Mouse (Mus musculus): Measurements from ENCODE around the gene Sntb2. TPM values are rescaled to one million over a fixed set of nuclear protein-coding genes. Genes with fewer than 3 reads are reported as not detected.
"Not testable (repeated sequence)": the region's sequence is repeated elsewhere in the genome, so short reads cannot be mapped to it uniquely, and the experiment has no call there.

Gene Sntb2
- polyA plus RNA-seq, 1 experiment from 2014 or later, result 18.4 TPM

DNA sequence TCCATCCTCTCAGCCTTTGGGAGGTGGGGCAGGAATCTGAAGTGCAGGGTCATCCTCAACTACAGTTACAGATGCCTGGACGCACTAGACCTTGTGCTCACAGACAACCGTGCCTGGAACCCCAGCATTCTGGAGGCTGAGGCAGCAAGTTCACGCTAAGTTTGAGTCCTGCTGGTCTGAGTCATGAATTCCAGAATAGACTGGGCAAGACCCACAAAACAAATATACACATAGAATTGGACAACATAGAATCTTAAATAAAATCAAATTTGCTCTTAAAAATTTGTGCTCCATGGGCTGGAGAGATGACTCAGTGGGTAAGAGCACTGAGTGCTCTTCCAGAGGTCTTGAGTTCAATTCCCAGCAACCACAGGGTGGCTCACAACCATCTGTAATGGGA, 21.5 kb downstream of the Sntb2 start:
- no peaks in the 10 kb centered on the region for H3K4me1 ChIP-seq
- 87% methylated on average over 3 of the region's 3 CpGs for WGBS
- H3K9ac ChIP-seq, result no peak overlapping the region
- no peaks in the 10 kb centered on the region for H3K36me3 ChIP-seq
- ATAC-seq (ENCODE audit: insufficient number of reproducible peaks, insufficient read depth, low FRiP score, low TSS enrichment), result no peak
- no peaks in the 10 kb centered on the region for H3K27me3 ChIP-seq
- no peak overlapping the region for H3K4me2 ChIP-seq (replicated peaks)
- no peak overlapping the region for H3K4me3 ChIP-seq
- H3K9me3 ChIP-seq, result no peaks in the 10 kb centered on the region
- no peak overlapping the region for H3K27ac ChIP-seq

- H3K27me3 ChIP-seq, result no peaks in the 10 kb centered on the region
- 86% methylated on average over 3 of the region's 3 CpGs for WGBS
- H3K4me2 ChIP-seq (replicated peaks), result no peak overlapping the region
- no peaks in the 10 kb centered on the region for H3K4me1 ChIP-seq
- H3K9ac ChIP-seq, result no peak overlapping the region
- no peaks in the 10 kb centered on the region for H3K9me3 ChIP-seq
- H3K27ac ChIP-seq, result no peak overlapping the region
- H3K4me3 ChIP-seq, result no peak overlapping the region
- H3K36me3 ChIP-seq, result no peaks in the 10 kb centered on the region
- no peak for ATAC-seq (ENCODE audit: insufficient number of reproducible peaks, insufficient read depth, low FRiP score, low TSS enrichment)
Observed at GRCm38 (mm10) chr8:106958212-106958611, 22.7 kb downstream of the Sntb2 start.

GRCm38 (mm10) chr8:106959626-106960025, 24.1 kb downstream of the Sntb2 start:
- no peaks in the 10 kb centered on the region for H3K36me3 ChIP-seq
- no peak overlapping the region for H3K27ac ChIP-seq
- H3K9ac ChIP-seq, result no peak overlapping the region
- no peaks in the 10 kb centered on the region for H3K27me3 ChIP-seq
- no peak overlapping the region for H3K4me2 ChIP-seq (replicated peaks)
- no peaks in the 10 kb centered on the region for H3K4me1 ChIP-seq
- 75% methylated on average over 2 of the region's 2 CpGs for WGBS
- H3K4me3 ChIP-seq, result no peak overlapping the region
- no peak for ATAC-seq (ENCODE audit: insufficient number of reproducible peaks, insufficient read depth, low FRiP score, low TSS enrichment)
- no peaks in the 10 kb centered on the region for H3K9me3 ChIP-seq

- 79% methylated on average over 3 of the region's 3 CpGs for WGBS
- Histone ChIP-seq H3K9me3 (no peaks in the 10 kb centered on the region), H3K27ac (no peak overlapping the region), H3K4me2 (replicated peaks) (no peak overlapping the region), H3K36me3 (no peaks in the 10 kb centered on the region), H3K9ac (no peak overlapping the region), H3K4me3 (no peak overlapping the region), H3K27me3 (no peaks in the 10 kb centered on the region), H3K4me1 (no peaks in the 10 kb centered on the region)
- ATAC-seq (ENCODE audit: insufficient number of reproducible peaks, insufficient read depth, low FRiP score, low TSS enrichment), result no peak
Observed at GRCm38 (mm10) chr8:106962322-106962721, 26.8 kb downstream of the Sntb2 start.

GRCm38 (mm10) chr8:106963365-106963764, 27.8 kb downstream of the Sntb2 start:
- H3K36me3 ChIP-seq, result no peaks in the 10 kb centered on the region

DNA sequence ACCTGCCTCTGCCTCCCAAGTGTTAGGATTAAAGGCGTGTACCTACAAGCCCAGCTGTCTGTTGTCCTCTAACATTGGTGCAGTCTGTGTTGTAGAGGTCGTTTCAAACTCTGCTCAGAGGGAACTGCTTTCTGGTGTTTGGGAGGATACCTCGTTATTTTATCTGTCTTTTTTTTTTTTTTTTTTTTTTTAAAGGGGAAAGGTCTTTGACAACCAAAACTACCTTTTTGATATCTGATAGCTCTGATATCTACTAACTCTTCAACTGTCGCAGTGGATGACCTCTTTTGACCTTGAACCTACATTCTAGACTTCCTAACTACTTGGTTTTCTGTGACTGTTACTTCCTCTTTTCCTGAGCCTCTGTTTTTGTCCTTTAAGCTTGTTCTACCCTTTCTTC, 29.0 kb downstream of the Sntb2 start:
- no peak for ATAC-seq (ENCODE audit: insufficient number of reproducible peaks, insufficient read depth, low FRiP score, low TSS enrichment)
- Histone ChIP-seq H3K27me3 (no peaks in the 10 kb centered on the region), H3K9me3 (no peaks in the 10 kb centered on the region), H3K4me3 (no peak overlapping the region), H3K9ac (no peak overlapping the region), H3K27ac (no peak overlapping the region), H3K4me2 (replicated peaks) (no peak overlapping the region), H3K4me1 (no peaks in the 10 kb centered on the region), H3K36me3 (no peaks in the 10 kb centered on the region)
- WGBS, result 49% methylated on average over 4 of the region's 4 CpGs

More at GRCm38 (mm10) chr8:106963365-106963764, 27.8 kb downstream of the Sntb2 start:
- H3K27me3 ChIP-seq, result no peaks in the 10 kb centered on the region
- no peaks in the 10 kb centered on the region for H3K4me1 ChIP-seq
- H3K9me3 ChIP-seq, result no peaks in the 10 kb centered on the region
- no peak overlapping the region for H3K4me2 ChIP-seq (replicated peaks)
- H3K27ac ChIP-seq, result no peak overlapping the region
- no peak for ATAC-seq (ENCODE audit: insufficient number of reproducible peaks, insufficient read depth, low FRiP score, low TSS enrichment)
- no peak overlapping the region for H3K4me3 ChIP-seq
- H3K9ac ChIP-seq, result no peak overlapping the region
- WGBS, result 28% methylated on average over 6 of the region's 6 CpGs

DNA sequence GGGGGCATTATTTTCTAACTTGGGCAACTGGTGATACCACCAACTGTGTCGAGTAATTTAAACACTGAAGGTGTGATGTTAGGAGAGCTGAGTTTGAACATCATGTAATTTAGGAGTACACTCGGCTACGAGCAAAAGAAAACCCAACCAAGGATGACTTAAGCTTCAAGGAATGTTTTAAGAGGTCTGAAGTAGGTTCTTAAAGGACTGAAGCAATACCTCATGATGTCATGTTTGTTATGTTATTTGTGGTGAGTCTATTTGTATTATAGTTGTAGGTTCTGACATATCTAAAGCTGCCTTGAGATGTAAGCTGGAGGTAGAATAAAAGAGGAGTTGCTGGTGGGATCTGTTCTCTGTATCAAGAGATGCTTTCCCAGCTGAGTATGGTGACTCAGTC, 34.4 kb downstream of the Sntb2 start:
- WGBS, result 83% methylated on average over 3 of the region's 3 CpGs
- H3K9ac ChIP-seq, result no peak overlapping the region
- H3K9me3 ChIP-seq, result no peaks in the 10 kb centered on the region
- ATAC-seq (ENCODE audit: insufficient number of reproducible peaks, insufficient read depth, low FRiP score, low TSS enrichment), result no peak
- no peak overlapping the region for H3K4me3 ChIP-seq
- no peak overlapping the region for H3K27ac ChIP-seq
- 0 out of 2 replicates have a peak, but pooled peaks cover 2% of the 10 kb centered on the region for H3K4me1 ChIP-seq
- H3K27me3 ChIP-seq, result no peaks in the 10 kb centered on the region
- H3K36me3 ChIP-seq, result no peaks in the 10 kb centered on the region
- H3K4me2 ChIP-seq (replicated peaks), result no peak overlapping the region

- H3K4me3 ChIP-seq, result no peak overlapping the region
- 0 out of 2 replicates have a peak, but pooled peaks cover 2% of the 10 kb centered on the region for H3K4me1 ChIP-seq
- H3K9me3 ChIP-seq, result no peaks in the 10 kb centered on the region
- no peak for ATAC-seq (ENCODE audit: insufficient number of reproducible peaks, insufficient read depth, low FRiP score, low TSS enrichment)
- no peak overlapping the region for H3K27ac ChIP-seq
- no peak overlapping the region for H3K4me2 ChIP-seq (replicated peaks)
- H3K9ac ChIP-seq, result no peak overlapping the region
- no peaks in the 10 kb centered on the region for H3K36me3 ChIP-seq
- 61% methylated on average over 5 of the region's 5 CpGs for WGBS
- no peaks in the 10 kb centered on the region for H3K27me3 ChIP-seq
Observed at GRCm38 (mm10) chr8:106971916-106972315, 36.4 kb downstream of the Sntb2 start.

DNA sequence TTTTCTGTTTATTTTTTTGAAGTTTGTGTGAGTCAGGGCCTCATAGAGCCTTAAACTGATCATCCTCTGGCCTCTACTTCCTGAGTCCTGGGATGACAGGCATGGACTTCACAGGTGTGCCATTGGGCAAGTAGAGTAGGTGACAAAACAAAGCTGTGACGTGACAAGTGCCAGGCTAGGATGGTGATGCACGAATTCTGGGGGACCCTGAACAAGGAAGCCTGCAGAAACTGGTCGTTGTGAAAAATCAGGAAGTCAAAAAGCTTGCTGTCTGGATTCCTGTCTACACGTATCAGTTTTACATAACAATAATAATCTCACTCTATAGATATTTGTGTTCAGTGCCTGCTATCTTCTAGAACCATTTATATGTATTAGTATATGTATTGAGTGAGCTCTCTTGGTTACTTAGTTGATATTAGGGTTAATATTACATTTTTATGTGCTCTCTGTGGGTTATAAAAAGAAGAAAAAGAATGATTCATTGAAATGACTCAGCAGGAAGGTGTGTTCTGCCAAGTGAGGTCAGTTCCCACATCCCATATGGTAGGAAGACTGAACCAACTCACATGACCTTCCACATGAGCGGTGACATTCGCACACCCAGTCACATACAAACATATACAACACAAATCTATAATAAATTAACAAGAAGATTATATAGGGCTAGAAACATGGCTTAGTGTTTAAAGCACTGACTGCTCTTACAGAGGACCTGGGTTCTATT, 37.2 kb downstream of the Sntb2 start:
- no peak overlapping the region for H3K4me2 ChIP-seq (replicated peaks)
- no peaks in the 10 kb centered on the region for H3K27me3 ChIP-seq
- ATAC-seq (ENCODE audit: insufficient number of reproducible peaks, insufficient read depth, low FRiP score, low TSS enrichment), result no peak
- H3K27ac ChIP-seq, result 0 out of 2 replicates have a peak overlapping the region, but pooled peaks have one; percentile 23
- no peak overlapping the region for H3K9ac ChIP-seq
- H3K4me1 ChIP-seq, result 0 out of 2 replicates have a peak, but pooled peaks cover 2% of the 10 kb centered on the region
- H3K36me3 ChIP-seq, result no peaks in the 10 kb centered on the region
- H3K4me3 ChIP-seq, result no peak overlapping the region
- WGBS, result 86% methylated on average over 6 of the region's 6 CpGs
- H3K9me3 ChIP-seq, result no peaks in the 10 kb centered on the region

DNA sequence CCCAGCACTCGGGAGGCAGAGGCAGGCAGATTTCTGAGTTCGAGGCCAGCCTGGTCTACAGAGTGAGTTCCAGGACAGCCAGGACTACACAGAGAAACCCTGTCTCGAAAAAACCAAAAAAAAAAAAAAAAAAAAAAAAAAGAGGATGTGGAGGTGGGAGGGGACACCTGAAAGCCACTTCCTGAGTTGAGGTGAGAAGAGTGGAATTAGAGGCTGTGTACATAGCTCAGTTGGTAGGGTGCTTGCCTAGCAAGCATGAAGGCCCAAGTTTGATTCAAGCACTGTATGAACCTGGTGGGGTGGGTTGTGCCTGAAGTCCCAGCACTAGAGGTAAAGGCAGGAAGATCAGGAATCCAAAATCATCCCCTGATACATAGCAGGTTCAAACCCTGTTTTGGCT, 38.0 kb downstream of the Sntb2 start:
- 98% methylated on average over 3 of the region's 3 CpGs for WGBS
- not testable (repeated sequence) for H3K4me2 ChIP-seq (replicated peaks); ATAC-seq (ENCODE audit: insufficient number of reproducible peaks, insufficient read depth, low FRiP score, low TSS enrichment); H3K4me1 ChIP-seq; H3K9ac ChIP-seq; H3K4me3 ChIP-seq; H3K9me3 ChIP-seq; H3K27me3 ChIP-seq; H3K27ac ChIP-seq; H3K36me3 ChIP-seq

DNA sequence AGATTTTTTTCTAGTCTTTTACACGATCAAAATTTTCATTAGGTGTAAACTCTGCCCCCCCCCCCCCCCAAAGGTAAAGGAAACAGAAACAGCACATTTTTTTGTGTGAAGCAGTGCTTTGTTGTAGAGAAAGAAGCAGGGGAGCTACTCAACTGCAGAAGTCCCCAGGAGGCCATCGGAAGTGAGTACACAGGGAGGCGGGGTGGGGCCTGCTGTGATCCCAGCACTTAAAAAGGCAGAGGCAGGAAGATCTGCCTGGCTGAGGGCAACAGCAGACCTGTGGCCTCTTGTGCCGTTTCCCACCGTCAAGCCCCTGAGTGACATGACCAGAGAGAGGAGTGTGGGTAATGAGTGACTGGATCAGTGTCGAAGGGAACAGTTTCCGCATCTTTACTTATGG, 39.2 kb downstream of the Sntb2 start:
- Histone ChIP-seq H3K27me3 (no peaks in the 10 kb centered on the region), H3K27ac (0 out of 2 replicates have a peak overlapping the region, but pooled peaks have one; percentile 60), H3K9me3 (no peaks in the 10 kb centered on the region), H3K4me2 (replicated peaks) (no peak overlapping the region), H3K4me3 (no peak overlapping the region), H3K9ac (no peak overlapping the region), H3K4me1 (0 out of 2 replicates have a peak, but pooled peaks cover 2% of the 10 kb centered on the region), H3K36me3 (no peaks in the 10 kb centered on the region)
- no peak for ATAC-seq (ENCODE audit: insufficient number of reproducible peaks, insufficient read depth, low FRiP score, low TSS enrichment)
- 57% methylated on average over 7 of the region's 7 CpGs for WGBS

DNA sequence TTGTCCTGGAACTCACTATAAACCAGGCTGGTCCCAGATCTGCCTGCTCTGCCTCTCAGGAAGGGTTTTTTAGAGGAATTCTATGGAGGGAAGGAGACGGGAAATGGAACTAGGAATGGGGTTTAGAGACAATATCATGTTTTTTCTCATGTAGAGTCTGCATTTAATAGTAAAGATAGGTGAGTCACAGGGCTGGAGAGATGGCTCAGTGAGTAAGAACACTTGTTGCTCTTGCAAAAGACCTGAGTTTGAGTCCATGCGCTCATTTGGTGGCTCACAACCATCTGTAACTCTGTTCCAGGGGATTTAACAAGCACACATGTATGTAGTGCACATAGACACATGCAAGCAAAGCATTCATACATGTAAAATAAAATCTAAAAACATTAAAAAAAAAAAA, 40.2 kb downstream of the Sntb2 start:
- no peak for ATAC-seq (ENCODE audit: insufficient number of reproducible peaks, insufficient read depth, low FRiP score, low TSS enrichment)
- Histone ChIP-seq H3K27me3 (no peaks in the 10 kb centered on the region), H3K36me3 (no peaks in the 10 kb centered on the region), H3K27ac (no peak overlapping the region), H3K4me1 (0 out of 2 replicates have a peak, but pooled peaks cover 2% of the 10 kb centered on the region), H3K4me2 (replicated peaks) (no peak overlapping the region), H3K9ac (no peak overlapping the region), H3K9me3 (no peaks in the 10 kb centered on the region), H3K4me3 (no peak overlapping the region)
- 83% methylated on average over 2 of the region's 2 CpGs for WGBS
